Mouse (Mus musculus): ENCODE measurements around the gene Ddx21.

GRCm38 (mm10) chr10:62542928-62543327 is 59.2 kb downstream of the Ddx21 start:
- TF ChIP-seq POLR2A (IDR thresholded peaks at IDR 0.05; ENCODE audit: insufficient read depth, low read length) (no peak), CTCF (IDR thresholded peaks at IDR 0.05; ENCODE audit: low read depth, low read length) (no peak), EP300 (IDR thresholded peaks at IDR 0.05; ENCODE audit: insufficient read depth, low read depth, low read length) (no peak)
